Mouse (Mus musculus): ENCODE measurements around the gene Il9. TPM values are rescaled to one million over a fixed set of nuclear protein-coding genes. Genes with fewer than 3 reads are reported as not detected.

Il9 gene
- polyA plus RNA-seq, 2 experiments: not detected

- no peak for TF ChIP-seq CTCF (IDR thresholded peaks at IDR 0.05; ENCODE audit: low read depth)
- TF ChIP-seq EP300 (IDR thresholded peaks at IDR 0.05; ENCODE audit: low read depth): no peak
- no peak overlapping the region for H3K27ac ChIP-seq
- H3K9me3 ChIP-seq (ENCODE audit: control insufficient read depth, low read length): no peaks in the 10 kb centered on the region
- H3K4me3 ChIP-seq (ENCODE audit: insufficient read depth in 1 of 2, low read depth in 2 of 2, low read length in 2 of 2): no peak overlapping the region
- 73% methylated on average over 4 of the region's 4 CpGs for WGBS (ENCODE audit: insufficient replicate concordance)
- H3K27me3 ChIP-seq (ENCODE audit: control insufficient read depth, insufficient read depth, low read length): no peaks in the 10 kb centered on the region
- DNase-seq (ENCODE audit: low read depth in 3 of 3, low spot score in 3 of 3) (no peak), ATAC-seq (ENCODE audit: insufficient read depth) (no peak)
- H3K36me3 ChIP-seq (replicated peaks; ENCODE audit: control insufficient read depth, insufficient read depth, low read depth): no peaks in the 10 kb centered on the region
- H3K9ac ChIP-seq (replicated peaks): no peak overlapping the region
- no peaks in the 10 kb centered on the region for H3K4me1 ChIP-seq (replicated peaks; ENCODE audit: control insufficient read depth in 2 of 2, insufficient read depth in 2 of 2, low read length in 1 of 2)
- H3K4me2 ChIP-seq (ENCODE audit: low read depth): no peak overlapping the region
Observed at GRCm38 (mm10) chr13:56468536-56468935, 13.5 kb downstream of the Il9 start.

- Histone ChIP-seq H3K4me3 (ENCODE audit: insufficient read depth in 1 of 2, low read depth in 2 of 2, low read length in 2 of 2) (no peak overlapping the region), H3K9me3 (ENCODE audit: control insufficient read depth, low read length) (no peaks in the 10 kb centered on the region), H3K4me1 (replicated peaks; ENCODE audit: control insufficient read depth in 2 of 2, insufficient read depth in 2 of 2, low read length in 1 of 2) (no peaks in the 10 kb centered on the region), H3K4me2 (ENCODE audit: low read depth) (no peak overlapping the region), H3K27me3 (ENCODE audit: control insufficient read depth, insufficient read depth, low read length) (no peaks in the 10 kb centered on the region), H3K9ac (replicated peaks) (no peak overlapping the region), H3K27ac (no peak overlapping the region), H3K36me3 (replicated peaks; ENCODE audit: control insufficient read depth, insufficient read depth, low read depth) (no peaks in the 10 kb centered on the region)
- TF ChIP-seq EP300 (IDR thresholded peaks at IDR 0.05; ENCODE audit: low read depth) (no peak), CTCF (IDR thresholded peaks at IDR 0.05; ENCODE audit: low read depth) (no peak)
- ATAC-seq (ENCODE audit: insufficient read depth) (no peak), DNase-seq (ENCODE audit: low read depth in 3 of 3, low spot score in 3 of 3) (no peak)
- 74% methylated on average over 7 of the region's 7 CpGs for WGBS (ENCODE audit: insufficient replicate concordance)
Observed at GRCm38 (mm10) chr13:56467786-56468185, 14.3 kb downstream of the Il9 start.

- no peak overlapping the region for H3K27ac ChIP-seq
- no peaks in the 10 kb centered on the region for H3K27me3 ChIP-seq (ENCODE audit: control insufficient read depth, insufficient read depth, low read length)
- no peak overlapping the region for H3K4me2 ChIP-seq (ENCODE audit: low read depth)
- no peaks in the 10 kb centered on the region for H3K36me3 ChIP-seq (replicated peaks; ENCODE audit: control insufficient read depth, insufficient read depth, low read depth)
- TF ChIP-seq CTCF (IDR thresholded peaks at IDR 0.05; ENCODE audit: low read depth): no peak
- TF ChIP-seq EP300 (IDR thresholded peaks at IDR 0.05; ENCODE audit: low read depth): no peak
- DNase-seq (ENCODE audit: low read depth in 3 of 3, low spot score in 3 of 3) (no peak), ATAC-seq (ENCODE audit: insufficient read depth) (no peak)
- H3K4me1 ChIP-seq (replicated peaks; ENCODE audit: control insufficient read depth in 2 of 2, insufficient read depth in 2 of 2, low read length in 1 of 2): no peaks in the 10 kb centered on the region
- 49% methylated on average over 6 of the region's 6 CpGs for WGBS (ENCODE audit: insufficient replicate concordance)
- no peak overlapping the region for H3K4me3 ChIP-seq (ENCODE audit: insufficient read depth in 1 of 2, low read depth in 2 of 2, low read length in 2 of 2)
- no peaks in the 10 kb centered on the region for H3K9me3 ChIP-seq (ENCODE audit: control insufficient read depth, low read length)
- no peak overlapping the region for H3K9ac ChIP-seq (replicated peaks)
Observed at GRCm38 (mm10) chr13:56463750-56464149, 18.3 kb downstream of the Il9 start.

- WGBS (ENCODE audit: insufficient replicate concordance): 61% methylated on average over 7 of the region's 7 CpGs
- DNase-seq (ENCODE audit: low read depth in 3 of 3, low spot score in 3 of 3): no peak
- Histone ChIP-seq H3K9ac (replicated peaks) (no peak overlapping the region), H3K27me3 (ENCODE audit: control insufficient read depth, insufficient read depth, low read length) (no peaks in the 10 kb centered on the region), H3K9me3 (ENCODE audit: control insufficient read depth, low read length) (no peaks in the 10 kb centered on the region), H3K27ac (no peak overlapping the region), H3K4me3 (ENCODE audit: insufficient read depth in 1 of 2, low read depth in 2 of 2, low read length in 2 of 2) (no peak overlapping the region), H3K4me1 (replicated peaks; ENCODE audit: control insufficient read depth in 2 of 2, insufficient read depth in 2 of 2, low read length in 1 of 2) (no peaks in the 10 kb centered on the region), H3K36me3 (replicated peaks; ENCODE audit: control insufficient read depth, insufficient read depth, low read depth) (no peaks in the 10 kb centered on the region), H3K4me2 (ENCODE audit: low read depth) (no peak overlapping the region)
- TF ChIP-seq CTCF (IDR thresholded peaks at IDR 0.05; ENCODE audit: low read depth): no peak
- TF ChIP-seq EP300 (IDR thresholded peaks at IDR 0.05; ENCODE audit: low read depth): no peak
- ATAC-seq (ENCODE audit: insufficient read depth): no peak
Observed at GRCm38 (mm10) chr13:56463261-56463660, 18.8 kb downstream of the Il9 start.

GRCm38 (mm10) chr13:56462791-56463190, 19.3 kb downstream of the Il9 start:
- Histone ChIP-seq H3K4me2 (ENCODE audit: low read depth) (no peak overlapping the region), H3K36me3 (replicated peaks; ENCODE audit: control insufficient read depth, insufficient read depth, low read depth) (no peaks in the 10 kb centered on the region)
- WGBS (ENCODE audit: insufficient replicate concordance): 54% methylated on average over 4 of the region's 4 CpGs

More at GRCm38 (mm10) chr13:56462791-56463190, 19.3 kb downstream of the Il9 start:
- H3K27me3 ChIP-seq (ENCODE audit: control insufficient read depth, insufficient read depth, low read length): no peaks in the 10 kb centered on the region
- DNase-seq (ENCODE audit: low read depth in 3 of 3, low spot score in 3 of 3) (no peak), ATAC-seq (ENCODE audit: insufficient read depth) (no peak)
- no peak overlapping the region for H3K9ac ChIP-seq (replicated peaks)
- no peaks in the 10 kb centered on the region for H3K9me3 ChIP-seq (ENCODE audit: control insufficient read depth, low read length)
- no peaks in the 10 kb centered on the region for H3K4me1 ChIP-seq (replicated peaks; ENCODE audit: control insufficient read depth in 2 of 2, insufficient read depth in 2 of 2, low read length in 1 of 2)
- no peak overlapping the region for H3K4me3 ChIP-seq (ENCODE audit: insufficient read depth in 1 of 2, low read depth in 2 of 2, low read length in 2 of 2)
- H3K27ac ChIP-seq: no peak overlapping the region
- TF ChIP-seq CTCF (IDR thresholded peaks at IDR 0.05; ENCODE audit: low read depth): no peak
- TF ChIP-seq EP300 (IDR thresholded peaks at IDR 0.05; ENCODE audit: low read depth): no peak
